Mouse (Mus musculus) CD4-positive naive resting alpha-beta T cell, adult 76 days (primary cell): Measurements from ENCODE around the gene Sh2d1b1. TPM values are rescaled to one million over a fixed set of nuclear protein-coding genes. Genes with fewer than 3 reads are reported as not detected.

Experiments
- total RNA-seq: library from RNA; stranded (reverse); gene quantifications from one replicate; pipeline ENCODE4 v1.2.4, GENCODE M21; 2023

Sh2d1b1 gene
- total RNA-seq: 0.64 TPM

DNA sequence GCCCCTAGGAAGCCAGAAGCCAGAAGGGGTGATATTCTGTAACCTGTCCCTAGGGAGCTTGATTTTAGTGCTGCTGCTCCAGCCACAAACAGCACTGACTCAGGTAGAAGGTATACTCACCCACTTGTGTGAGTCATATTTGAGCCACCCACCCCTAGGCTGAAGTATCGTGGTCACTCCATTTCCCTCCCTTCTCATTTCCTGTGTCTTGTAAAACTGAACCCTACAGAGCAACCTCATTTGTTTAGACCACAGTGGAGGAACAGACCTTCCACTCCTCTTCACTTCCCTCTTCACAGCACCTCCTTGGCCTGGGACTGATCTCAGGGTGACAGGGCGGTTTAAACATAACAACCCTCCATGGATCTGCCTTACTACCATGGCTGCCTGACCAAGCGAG, at the start of gene Sh2d1b1:
Gene Sh2d1b1, plus strand, starts transcription at position 305 of the 400 bp plus-strand sequence.

DNA sequence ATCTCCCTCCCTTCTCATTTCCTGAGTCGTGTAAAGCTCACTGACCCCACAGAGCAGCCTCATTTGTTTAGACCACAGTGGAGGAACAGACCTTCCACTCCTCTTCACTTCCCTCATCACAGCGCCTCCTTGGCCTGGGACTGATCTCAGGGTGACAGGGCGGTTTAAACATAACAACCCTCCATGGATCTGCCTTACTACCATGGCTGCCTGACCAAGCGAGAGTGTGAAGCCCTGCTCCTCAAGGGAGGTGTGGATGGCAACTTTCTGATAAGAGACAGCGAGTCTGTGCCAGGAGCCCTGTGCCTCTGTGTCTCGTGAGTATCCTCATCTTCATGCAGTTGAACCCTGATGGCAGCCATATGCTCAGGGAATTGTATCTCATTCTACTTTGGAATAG, 44.4 kb upstream of the Sh2d1b1 start, which contains the start of gene Sh2d1b2:
Gene Sh2d1b2, plus strand, starts transcription at position 62 of the 400 bp plus-strand sequence.

GRCm38 (mm10) chr1:170306232-170306631, 29.1 kb downstream of the Sh2d1b1 start, which contains the start of gene Gm7694:
Gene Gm7694 (minus strand): TSS chr1:170306332.

DNA sequence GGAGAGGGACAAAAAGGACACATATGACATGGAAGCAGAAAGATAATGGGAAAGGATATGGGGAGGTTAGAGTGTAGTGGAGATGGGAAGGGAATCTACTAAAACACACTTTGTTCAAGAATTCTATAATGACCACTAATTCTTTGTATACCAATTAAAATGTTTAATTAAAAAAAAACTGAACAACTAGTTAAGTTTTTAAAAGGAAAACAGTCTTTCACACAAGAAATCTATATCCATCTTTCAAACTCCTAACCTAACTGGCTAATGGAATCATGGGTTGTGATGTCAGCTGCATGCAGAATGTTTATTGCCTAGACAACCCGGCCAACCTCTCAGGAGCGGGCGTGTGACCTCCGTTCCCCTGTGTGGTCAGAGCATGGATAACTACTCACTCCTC, 31.4 kb downstream of the Sh2d1b1 start, which contains the start of gene Spata46:
Gene Spata46, plus strand, starts transcription at position 301 of the 400 bp plus-strand sequence.

Other genes starting within 250 kb of the Sh2d1b1 start
- gene Ddr2, start 166.6 kb upstream of the Sh2d1b1 start, total RNA-seq: not detected
- 43.7 TPM for gene Uap1, start 102.4 kb upstream of the Sh2d1b1 start, total RNA-seq
- 54.6 TPM for gene Uhmk1, start 61.9 kb upstream of the Sh2d1b1 start, total RNA-seq
- gene Sh2d1b2, start 44.6 kb upstream of the Sh2d1b1 start, total RNA-seq: not detected
- gene Gm7694, start 29.0 kb downstream of the Sh2d1b1 start, total RNA-seq: not detected
- gene Spata46, start 31.5 kb downstream of the Sh2d1b1 start, total RNA-seq: not detected